Mouse (Mus musculus) liver, embryonic 16.5 days (tissue): Measurements from ENCODE around the gene Ankrd2. TPM values are rescaled to one million over a fixed set of nuclear protein-coding genes. Genes with fewer than 3 reads are reported as not detected.

Experiments used
- ATAC-seq: fragments of 200-750 bp; cut with Nextera tagmentation; 2 replicates; pipeline ENCODE4 v1.8.0; 2017; ENCODE audit warnings: low read depth, mild to moderate bottlenecking, moderate number of reproducible peaks, moderate library complexity
- H3K27ac ChIP-seq: fragments of 300-500 bp; sonication (generic); 2 replicates; pipeline ENCODE4 v1.5.1; 2014; ENCODE audit warnings: mild to moderate bottlenecking, low read length
- H3K27me3 ChIP-seq: fragments of 300-500 bp; sonication (generic); 2 replicates; pipeline ENCODE4 v1.6.1; 2014; ENCODE audit warnings: low read depth, low read length, mixed read lengths; ENCODE audit not compliant: control insufficient read depth, insufficient read depth
- H3K36me3 ChIP-seq: fragments of 300-500 bp; sonication (generic); 2 replicates; pipeline ENCODE4 v1.6.1; 2014; ENCODE audit warnings: mild to moderate bottlenecking; ENCODE audit not compliant: control insufficient read depth, insufficient read depth
- H3K4me1 ChIP-seq: fragments of 300-500 bp; sonication (generic); 2 replicates; pipeline ENCODE4 v1.6.1; 2014; ENCODE audit warnings: low read depth, low read length, mixed read lengths; ENCODE audit not compliant: control insufficient read depth
- H3K4me2 ChIP-seq: fragments of 300-500 bp; sonication (generic); 2 replicates; pipeline ENCODE4 v1.6.1; 2014; ENCODE audit warnings: low read depth, low read length, mixed read lengths
- H3K4me3 ChIP-seq: fragments of 300-500 bp; sonication (generic); 2 replicates; pipeline ENCODE4 v1.5.1; 2014; ENCODE audit warnings: low read depth, mild to moderate bottlenecking, low read length
- H3K9ac ChIP-seq: fragments of 300-500 bp; sonication (generic); 2 replicates; pipeline ENCODE4 v1.6.1; 2014; ENCODE audit warnings: low read depth, low read length
- H3K9me3 ChIP-seq: fragments of 300-500 bp; sonication (generic); replicated peaks from 2 replicates; pipeline ENCODE4 v1.6.1; 2016; ENCODE audit warnings: low read length; ENCODE audit not compliant: control insufficient read depth
- WGBS: fragments of 180-500 bp; shearing (Covaris S2); extraction: QIAGEN DNeasy Blood & Tissue Kit; methylation state at CpG from one replicate; pipeline ENCODE4 v1.1.7; 2014; ENCODE audit not compliant: insufficient replicate concordance; 5-methylcytosine and 5-hydroxymethylcytosine counted together
- polyA plus RNA-seq: library from polyadenylated mRNA; unstranded; fragments of >200 nt; fragmentation: Nextera tagmentation; extraction: Ambion mirVana; gene quantifications from 2 replicates; pipeline ENCODE4 v1.2.1, GENCODE M21; 2015

The Ankrd2 gene
- polyA plus RNA-seq, 1 experiment from 2014 or later = 0.07 TPM

DNA sequence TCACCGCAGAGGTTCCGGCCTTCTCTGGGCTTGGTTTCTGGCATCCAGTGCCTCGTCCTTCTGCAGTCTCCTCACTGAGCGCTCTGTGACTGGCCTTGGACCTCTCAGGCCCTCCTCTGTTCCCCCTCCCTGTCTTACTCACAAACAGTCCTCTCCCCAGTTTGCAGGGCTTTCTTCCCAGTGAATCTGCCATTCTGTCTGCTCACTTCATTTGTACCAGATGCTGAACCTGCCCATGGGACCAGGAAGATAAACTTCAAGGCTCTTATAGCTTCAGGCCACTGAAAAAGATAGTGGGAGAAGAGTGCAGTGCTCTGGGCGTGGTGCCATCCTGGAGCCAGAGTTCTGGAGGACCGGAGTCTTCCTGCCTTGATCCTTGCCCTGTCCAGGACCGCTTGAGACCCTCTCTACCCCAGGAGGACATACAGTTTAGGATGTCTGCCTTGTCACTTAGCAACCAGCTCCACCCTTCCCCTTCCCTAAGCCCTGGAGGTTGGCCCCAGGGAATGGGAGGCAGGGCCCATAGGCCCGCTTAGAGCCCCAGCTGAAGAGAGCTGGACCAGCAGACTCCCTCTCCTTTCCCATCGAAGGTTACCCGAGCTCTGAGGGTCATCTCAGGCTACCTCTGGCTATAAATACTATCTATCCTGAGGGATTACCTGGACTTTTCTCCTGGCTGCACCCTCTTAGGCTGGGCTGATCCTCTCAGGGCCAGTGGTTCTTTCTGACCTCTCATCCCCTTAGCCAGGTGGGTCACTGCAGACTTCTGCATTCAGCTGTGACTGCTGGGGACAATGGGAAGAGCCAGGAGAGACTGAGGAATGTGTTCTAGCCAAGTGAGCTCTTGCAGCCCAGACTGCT, 13.9 kb upstream of the Ankrd2 start:
- Histone ChIP-seq H3K4me2 (no peak overlapping the region), H3K4me3 (no peak overlapping the region), H3K36me3 (no peaks in the 10 kb centered on the region), H3K9me3 (no peaks in the 10 kb centered on the region), H3K9ac (no peak overlapping the region), H3K27ac (no peak overlapping the region), H3K4me1 (peaks cover 8% of the 10 kb centered on the region), H3K27me3 (no peaks in the 10 kb centered on the region)
- 59% methylated on average over 10 of the region's 10 CpGs for WGBS
- no peak for ATAC-seq

DNA sequence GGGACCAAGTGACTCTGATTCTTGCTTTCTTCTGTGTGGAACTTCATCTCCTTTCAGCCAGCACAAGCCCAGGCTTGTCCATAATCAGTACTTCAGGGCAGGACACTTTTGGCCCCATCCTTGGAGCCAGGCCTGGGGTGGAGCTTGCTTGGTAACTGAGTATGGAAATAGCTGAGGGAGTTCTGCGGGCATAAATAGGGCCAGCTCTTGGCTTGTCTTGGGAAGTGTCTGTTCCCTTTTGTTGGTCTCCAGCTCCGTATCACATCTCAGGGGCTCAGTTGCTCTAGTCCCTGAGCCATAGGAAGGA, 13.3 kb upstream of the Ankrd2 start:
- Histone ChIP-seq H3K4me2 (no peak overlapping the region), H3K4me3 (no peak overlapping the region), H3K9me3 (no peaks in the 10 kb centered on the region), H3K27me3 (no peaks in the 10 kb centered on the region), H3K9ac (no peak overlapping the region), H3K27ac (no peak overlapping the region), H3K4me1 (peaks cover 8% of the 10 kb centered on the region), H3K36me3 (no peaks in the 10 kb centered on the region)
- ATAC-seq = no peak
- 67% methylated on average over 2 of the region's 2 CpGs for WGBS

- Histone ChIP-seq H3K4me2 (no peak overlapping the region), H3K27ac (no peak overlapping the region), H3K36me3 (no peaks in the 10 kb centered on the region), H3K27me3 (no peaks in the 10 kb centered on the region), H3K4me3 (no peak overlapping the region), H3K9me3 (no peaks in the 10 kb centered on the region), H3K4me1 (no peaks in the 10 kb centered on the region), H3K9ac (no peak overlapping the region)
- no peak for ATAC-seq
- WGBS = 5% methylated on average over 5 of the region's 5 CpGs
Measured at GRCm38 (mm10) chr19:42026158-42026557, 9.6 kb upstream of the Ankrd2 start.

DNA sequence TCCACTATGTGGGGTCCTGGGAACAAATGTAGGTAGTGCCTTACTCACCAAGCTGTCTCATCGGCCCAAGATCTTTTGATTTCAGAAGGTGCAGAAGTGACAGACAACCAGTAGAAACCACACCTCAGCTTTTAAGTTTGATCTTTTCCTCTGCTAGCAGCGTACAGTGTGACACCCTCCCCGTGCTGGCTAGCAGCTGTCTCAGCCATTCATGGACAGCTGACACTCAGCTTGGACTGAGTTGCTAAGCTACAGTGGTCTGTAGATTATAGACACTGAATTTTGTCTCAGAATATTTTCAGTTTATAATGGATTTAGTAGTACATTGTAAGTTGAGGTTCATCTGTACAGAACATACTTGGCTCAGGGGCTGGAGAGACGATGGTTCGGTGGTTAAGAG, 4.7 kb upstream of the Ankrd2 start:
- ATAC-seq = no peak
- H3K27ac ChIP-seq = no peak overlapping the region
- WGBS = 72% methylated on average over 5 of the region's 5 CpGs

DNA sequence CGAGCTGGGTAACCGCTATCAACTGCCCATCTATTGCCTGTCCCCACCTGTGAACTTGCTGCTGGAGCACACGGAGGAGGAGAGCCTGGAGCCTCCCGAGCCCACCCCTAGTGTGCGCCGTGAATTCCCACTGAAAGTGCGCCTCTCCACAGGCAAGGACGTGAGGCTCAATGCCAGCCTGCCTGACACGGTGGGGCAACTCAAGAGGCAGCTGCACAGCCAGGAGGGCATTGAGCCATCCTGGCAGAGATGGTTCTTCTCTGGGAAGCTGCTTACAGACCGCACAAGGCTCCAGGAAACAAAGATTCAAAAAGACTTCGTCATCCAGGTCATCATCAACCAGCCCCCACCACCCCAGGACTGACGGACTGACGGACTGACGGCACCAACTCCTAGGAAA, 2.2 kb upstream of the Ankrd2 start:
- 70% methylated on average over 14 of the region's 14 CpGs for WGBS
- no peak overlapping the region for H3K27ac ChIP-seq
- no peaks in the 10 kb centered on the region for H3K27me3 ChIP-seq
- no peaks in the 10 kb centered on the region for H3K36me3 ChIP-seq
- no peak overlapping the region for H3K4me3 ChIP-seq
- H3K4me2 ChIP-seq = no peak overlapping the region
- no peak overlapping the region for H3K9ac ChIP-seq
- H3K4me1 ChIP-seq = no peaks in the 10 kb centered on the region; the same call in 1 of the 2 replicates
- no peaks in the 10 kb centered on the region for H3K9me3 ChIP-seq
- no peak for ATAC-seq

More for the DNA sequence above, 4.7 kb upstream of the Ankrd2 start:
- no peak overlapping the region for H3K4me3 ChIP-seq
- no peak overlapping the region for H3K4me2 ChIP-seq
- H3K27me3 ChIP-seq = no peaks in the 10 kb centered on the region
- no peaks in the 10 kb centered on the region for H3K36me3 ChIP-seq
- no peaks in the 10 kb centered on the region; the same call in 1 of the 2 replicates for H3K4me1 ChIP-seq
- no peaks in the 10 kb centered on the region for H3K9me3 ChIP-seq
- H3K9ac ChIP-seq = no peak overlapping the region

- H3K36me3 ChIP-seq = no peaks in the 10 kb centered on the region
- 49% methylated on average over 9 of the region's 9 CpGs for WGBS
- peak; percentile 25; the same call in 1 of the 2 replicates for ATAC-seq
- no peaks in the 10 kb centered on the region for H3K27me3 ChIP-seq
- no peak overlapping the region for H3K9ac ChIP-seq
- no peaks in the 10 kb centered on the region for H3K9me3 ChIP-seq
- H3K4me3 ChIP-seq = no peak overlapping the region
- H3K27ac ChIP-seq = no peak overlapping the region
- H3K4me1 ChIP-seq = no peaks in the 10 kb centered on the region; the same call in 1 of the 2 replicates
- no peak overlapping the region for H3K4me2 ChIP-seq
Measured at GRCm38 (mm10) chr19:42034146-42034775, 1.5 kb upstream of the Ankrd2 start.

GRCm38 (mm10) chr19:42034881-42035455, 832 bp upstream of the Ankrd2 start:
- no peaks in the 10 kb centered on the region; the same call in 1 of the 2 replicates for H3K4me1 ChIP-seq
- H3K4me2 ChIP-seq = no peak overlapping the region
- no peak for ATAC-seq
- H3K27ac ChIP-seq = no peak overlapping the region
- no peaks in the 10 kb centered on the region for H3K36me3 ChIP-seq
- no peaks in the 10 kb centered on the region for H3K9me3 ChIP-seq
- 59% methylated on average over 11 of the region's 11 CpGs for WGBS
- no peak overlapping the region for H3K9ac ChIP-seq
- H3K27me3 ChIP-seq = no peaks in the 10 kb centered on the region
- no peak overlapping the region for H3K4me3 ChIP-seq

DNA sequence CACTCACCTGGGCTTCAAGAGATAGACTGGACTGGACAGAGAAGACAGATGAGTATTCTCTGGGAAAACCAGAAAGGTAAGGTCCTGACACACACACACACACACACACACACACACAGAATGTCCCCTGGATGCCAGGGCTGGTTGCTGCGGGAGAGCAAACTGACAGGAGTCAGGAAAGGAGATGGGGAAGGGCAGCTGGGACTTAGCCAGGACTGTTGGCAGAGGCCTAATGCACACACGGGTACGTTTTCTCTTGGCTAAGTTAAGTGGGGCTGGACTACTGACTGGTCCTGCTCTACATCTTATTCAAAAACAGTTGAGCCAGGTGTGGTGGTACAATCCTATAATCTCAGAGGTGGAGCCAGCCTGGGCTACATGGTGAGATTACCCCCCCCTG, 557 bp downstream of the Ankrd2 start:
- no peak overlapping the region for H3K27ac ChIP-seq

More for the DNA sequence above, 557 bp downstream of the Ankrd2 start:
- Histone ChIP-seq H3K4me1 (no peaks in the 10 kb centered on the region; the same call in 1 of the 2 replicates), H3K9me3 (no peaks in the 10 kb centered on the region), H3K9ac (no peak overlapping the region), H3K27me3 (no peaks in the 10 kb centered on the region; the same call in 1 of the 2 replicates), H3K36me3 (no peaks in the 10 kb centered on the region), H3K4me3 (no peak overlapping the region), H3K4me2 (no peak overlapping the region)
- no peak for ATAC-seq
- WGBS = 68% methylated on average over 3 of the region's 3 CpGs
